Mouse (Mus musculus) hindbrain, embryonic 13.5 days (tissue): ENCODE data around the gene Macrod1. TPM values are rescaled to one million over a fixed set of nuclear protein-coding genes. Genes with fewer than 3 reads are reported as not detected.

ENCODE experiments used
- ATAC-seq: fragments of 200-750 bp; cut with Nextera tagmentation; 2 replicates; pipeline ENCODE4 v1.8.0; 2017; ENCODE audit warnings: moderate TSS enrichment; ENCODE audit not compliant: low FRiP score
- H3K27ac ChIP-seq: fragments of 300-500 bp; sonication (generic); 2 replicates; pipeline ENCODE4 v1.5.1; 2015; ENCODE audit warnings: inconsistent platforms, mild to moderate bottlenecking, moderate library complexity
- H3K27me3 ChIP-seq: fragments of 300-500 bp; sonication (generic); 2 replicates; pipeline ENCODE4 v1.6.1; 2015; ENCODE audit warnings: mild to moderate bottlenecking, inconsistent platforms
- H3K36me3 ChIP-seq: fragments of 300-500 bp; sonication (generic); 2 replicates; pipeline ENCODE4 v1.6.1; 2015; ENCODE audit warnings: mild to moderate bottlenecking, inconsistent platforms
- H3K4me1 ChIP-seq: fragments of 300-500 bp; sonication (generic); replicated peaks from 2 replicates; pipeline ENCODE4 v1.6.1; 2015; ENCODE audit warnings: inconsistent platforms
- H3K4me2 ChIP-seq: fragments of 300-500 bp; sonication (generic); 2 replicates; pipeline ENCODE4 v1.6.1; 2015; ENCODE audit warnings: inconsistent platforms, mild to moderate bottlenecking, moderate library complexity
- H3K4me3 ChIP-seq: fragments of 300-500 bp; sonication (generic); 2 replicates; pipeline ENCODE4 v1.5.1; 2015; ENCODE audit warnings: mild to moderate bottlenecking, inconsistent platforms
- H3K9ac ChIP-seq: fragments of 300-500 bp; sonication (generic); 2 replicates; pipeline ENCODE4 v1.6.1; 2015; ENCODE audit warnings: mild to moderate bottlenecking, inconsistent platforms
- H3K9me3 ChIP-seq: fragments of 300-500 bp; sonication (generic); 2 replicates; pipeline ENCODE4 v1.6.1; 2016; ENCODE audit warnings: inconsistent platforms
- WGBS: fragments of 180-500 bp; shearing (Covaris S2); methylation state at CpG from one replicate; pipeline ENCODE4 v1.1.7; 2015; 5-methylcytosine and 5-hydroxymethylcytosine counted together
- polyA plus RNA-seq: library from polyadenylated mRNA; unstranded; fragments of >200 nt; fragmentation: Nextera tagmentation; extraction: Ambion mirVana; gene quantifications from 2 replicates; pipeline ENCODE4 v1.2.1, GENCODE M21; 2015

Macrod1 gene
- polyA plus RNA-seq, 1 experiment from 2014 or later: 5.3 TPM

- no peaks in the 10 kb centered on the region for H3K36me3 ChIP-seq
- no peak overlapping the region for H3K4me3 ChIP-seq
- no peak overlapping the region for H3K27ac ChIP-seq
- H3K4me2 ChIP-seq: no peak overlapping the region
- H3K9me3 ChIP-seq: no peaks in the 10 kb centered on the region
- 32% methylated on average over 2 of the region's 2 CpGs for WGBS
- H3K4me1 ChIP-seq: peaks cover 56% of the 10 kb centered on the region
- peaks cover 53% of the 10 kb centered on the region for H3K27me3 ChIP-seq
- no peak overlapping the region for H3K9ac ChIP-seq
- ATAC-seq: no peak
These were observed 111.8 kb downstream of the Macrod1 start for GRCm38 (mm10) chr19:7168423-7168822.

- peaks cover 46% of the 10 kb centered on the region for H3K27me3 ChIP-seq
- H3K4me2 ChIP-seq: no peak overlapping the region
- no peaks in the 10 kb centered on the region for H3K9me3 ChIP-seq
- no peak overlapping the region for H3K9ac ChIP-seq
- WGBS: 69% methylated on average over 6 of the region's 6 CpGs
- ATAC-seq: no peak
- H3K4me3 ChIP-seq: no peak overlapping the region
- no peak overlapping the region for H3K27ac ChIP-seq
- H3K4me1 ChIP-seq: peaks cover 38% of the 10 kb centered on the region
- no peaks in the 10 kb centered on the region for H3K36me3 ChIP-seq
These were observed 114.3 kb downstream of the Macrod1 start for GRCm38 (mm10) chr19:7170916-7171315.

GRCm38 (mm10) chr19:7171447-7171846 lies 114.8 kb downstream of the Macrod1 start:
- Histone ChIP-seq H3K4me3 (no peak overlapping the region), H3K9ac (no peak overlapping the region), H3K27ac (peak overlapping the region; percentile 58), H3K27me3 (peaks cover 42% of the 10 kb centered on the region), H3K4me1 (peaks cover 38% of the 10 kb centered on the region), H3K9me3 (no peaks in the 10 kb centered on the region), H3K36me3 (no peaks in the 10 kb centered on the region), H3K4me2 (no peak overlapping the region)
- 10% methylated on average over 8 of the region's 8 CpGs for WGBS
- peak; percentile 11; the same call in 1 of the 2 replicates for ATAC-seq

- Histone ChIP-seq H3K9ac (0 out of 2 replicates have a peak overlapping the region, but pooled peaks have one; percentile 24), H3K4me3 (no peak overlapping the region), H3K4me1 (peaks cover 41% of the 10 kb centered on the region), H3K4me2 (peak overlapping the region; percentile 17; the same call in 1 of the 2 replicates), H3K9me3 (no peaks in the 10 kb centered on the region), H3K27ac (peak overlapping the region; percentile 58), H3K27me3 (peaks cover 41% of the 10 kb centered on the region), H3K36me3 (no peaks in the 10 kb centered on the region)
- ATAC-seq: peak; percentile 90
- 10% methylated on average over 13 of the region's 13 CpGs for WGBS
These were observed 115.6 kb downstream of the Macrod1 start for GRCm38 (mm10) chr19:7172051-7172866.

- ATAC-seq: no peak
- H3K4me1 ChIP-seq: peaks cover 54% of the 10 kb centered on the region
- H3K9me3 ChIP-seq: no peaks in the 10 kb centered on the region
- H3K4me3 ChIP-seq: no peak overlapping the region
- H3K27ac ChIP-seq: no peak overlapping the region
- H3K4me2 ChIP-seq: no peak overlapping the region
- no peak overlapping the region for H3K9ac ChIP-seq
- H3K27me3 ChIP-seq: peaks cover 54% of the 10 kb centered on the region
- WGBS: 7% methylated on average over 11 of the region's 11 CpGs
- no peaks in the 10 kb centered on the region for H3K36me3 ChIP-seq
These were observed 119.6 kb downstream of the Macrod1 start for GRCm38 (mm10) chr19:7176041-7176696.

GRCm38 (mm10) chr19:7177804-7178511 lies 121.3 kb downstream of the Macrod1 start:
- Histone ChIP-seq H3K9ac (no peak overlapping the region), H3K4me2 (no peak overlapping the region), H3K9me3 (no peaks in the 10 kb centered on the region), H3K4me3 (no peak overlapping the region), H3K27me3 (peaks cover 66% of the 10 kb centered on the region), H3K4me1 (peaks cover 54% of the 10 kb centered on the region), H3K36me3 (no peaks in the 10 kb centered on the region), H3K27ac (no peak overlapping the region)
- 59% methylated on average over 13 of the region's 13 CpGs for WGBS
- ATAC-seq: no peak

GRCm38 (mm10) chr19:7178841-7179452 lies 122.3 kb downstream of the Macrod1 start:
- Histone ChIP-seq H3K4me2 (no peak overlapping the region), H3K9me3 (no peaks in the 10 kb centered on the region), H3K4me3 (no peak overlapping the region), H3K36me3 (no peaks in the 10 kb centered on the region), H3K4me1 (peaks cover 63% of the 10 kb centered on the region), H3K9ac (no peak overlapping the region), H3K27me3 (peaks cover 71% of the 10 kb centered on the region), H3K27ac (no peak overlapping the region)
- WGBS: 52% methylated on average over 3 of the region's 3 CpGs
- no peak for ATAC-seq

- Histone ChIP-seq H3K9ac (no peak overlapping the region), H3K9me3 (no peaks in the 10 kb centered on the region), H3K36me3 (no peaks in the 10 kb centered on the region), H3K27ac (no peak overlapping the region), H3K4me2 (no peak overlapping the region), H3K4me1 (peaks cover 75% of the 10 kb centered on the region), H3K4me3 (no peak overlapping the region), H3K27me3 (peaks cover 77% of the 10 kb centered on the region)
- WGBS: 80% methylated on average over 8 of the region's 8 CpGs
- ATAC-seq: no peak
These were observed 124.3 kb downstream of the Macrod1 start for GRCm38 (mm10) chr19:7180756-7181405.

GRCm38 (mm10) chr19:7181496-7181895 lies 124.9 kb downstream of the Macrod1 start:
- H3K4me2 ChIP-seq: no peak overlapping the region
- 0 out of 2 replicates have a peak overlapping the region, but pooled peaks have one; percentile 20 for H3K27ac ChIP-seq
- no peaks in the 10 kb centered on the region for H3K36me3 ChIP-seq
- peaks cover 81% of the 10 kb centered on the region for H3K27me3 ChIP-seq
- peaks cover 75% of the 10 kb centered on the region for H3K4me1 ChIP-seq
- H3K4me3 ChIP-seq: no peak overlapping the region
- no peak for ATAC-seq
- H3K9ac ChIP-seq: no peak overlapping the region
- no peaks in the 10 kb centered on the region for H3K9me3 ChIP-seq
- WGBS: 61% methylated on average over 7 of the region's 7 CpGs

GRCm38 (mm10) chr19:7182273-7182949 lies 125.8 kb downstream of the Macrod1 start:
- peak; percentile 62 for ATAC-seq
- Histone ChIP-seq H3K4me1 (peaks cover 75% of the 10 kb centered on the region), H3K4me2 (peak overlapping the region; percentile 24; the same call in 1 of the 2 replicates), H3K9me3 (no peaks in the 10 kb centered on the region), H3K27ac (peak overlapping the region; percentile 20; the same call in 1 of the 2 replicates), H3K27me3 (peaks cover 81% of the 10 kb centered on the region), H3K36me3 (no peaks in the 10 kb centered on the region), H3K9ac (peak overlapping the region; percentile 39; the same call in 1 of the 2 replicates), H3K4me3 (no peak overlapping the region)
- 4% methylated on average over 23 of the region's 23 CpGs for WGBS

- H3K27me3 ChIP-seq: peaks cover 81% of the 10 kb centered on the region
- H3K36me3 ChIP-seq: no peaks in the 10 kb centered on the region
- no peak for ATAC-seq
- H3K4me3 ChIP-seq: no peak overlapping the region
- no peaks in the 10 kb centered on the region for H3K9me3 ChIP-seq
- H3K9ac ChIP-seq: no peak overlapping the region
- no peak overlapping the region for H3K4me2 ChIP-seq
- no peak overlapping the region; the same call in 1 of the 2 replicates for H3K27ac ChIP-seq
- H3K4me1 ChIP-seq: peaks cover 72% of the 10 kb centered on the region
- WGBS: 35% methylated on average over 11 of the region's 11 CpGs
These were observed 126.8 kb downstream of the Macrod1 start for GRCm38 (mm10) chr19:7183419-7183818.
